Mouse (Mus musculus) embryonic facial prominence, embryonic 15.5 days (tissue): ENCODE data around the gene Pla2g12a. TPM values are rescaled to one million over a fixed set of nuclear protein-coding genes. Genes with fewer than 3 reads are reported as not detected.

ENCODE experiments used
- ATAC-seq: fragments of 200-750 bp; cut with Nextera tagmentation; 2 replicates; pipeline ENCODE4 v1.8.0; 2017; ENCODE audit warnings: low read depth, moderate TSS enrichment; ENCODE audit not compliant: insufficient number of reproducible peaks, low FRiP score, low TSS enrichment
- H3K27ac ChIP-seq: fragments of 300-500 bp; sonication (generic); replicated peaks from 2 replicates; pipeline ENCODE4 v1.5.1; 2015; ENCODE audit warnings: mild to moderate bottlenecking, inconsistent platforms
- H3K27me3 ChIP-seq: fragments of 300-500 bp; sonication (generic); 2 replicates; pipeline ENCODE4 v1.6.1; 2015; ENCODE audit warnings: inconsistent platforms
- H3K36me3 ChIP-seq: fragments of 300-500 bp; sonication (generic); 2 replicates; pipeline ENCODE4 v1.6.1; 2015; ENCODE audit warnings: mild to moderate bottlenecking, inconsistent platforms
- H3K4me1 ChIP-seq: fragments of 300-500 bp; sonication (generic); 2 replicates; pipeline ENCODE4 v1.6.1; 2015; ENCODE audit warnings: inconsistent platforms
- H3K4me2 ChIP-seq: fragments of 300-500 bp; sonication (generic); replicated peaks from 2 replicates; pipeline ENCODE4 v1.6.1; 2015; ENCODE audit warnings: mild to moderate bottlenecking, inconsistent platforms
- H3K4me3 ChIP-seq: fragments of 300-500 bp; sonication (generic); replicated peaks from 2 replicates; pipeline ENCODE4 v1.5.1; 2015; ENCODE audit warnings: mild to moderate bottlenecking, inconsistent platforms
- H3K9ac ChIP-seq: fragments of 300-500 bp; sonication (generic); 2 replicates; pipeline ENCODE4 v1.6.1; 2015; ENCODE audit warnings: inconsistent platforms
- H3K9me3 ChIP-seq: fragments of 300-500 bp; sonication (generic); replicated peaks from 2 replicates; pipeline ENCODE4 v1.6.1; 2016; ENCODE audit warnings: inconsistent platforms
- WGBS: fragments of 180-500 bp; shearing (Covaris S2); methylation state at CpG from one replicate; pipeline ENCODE4 v1.1.7; 2015; 5-methylcytosine and 5-hydroxymethylcytosine counted together
- polyA plus RNA-seq: library from polyadenylated mRNA; unstranded; fragments of >200 nt; fragmentation: Nextera tagmentation; extraction: Ambion mirVana; gene quantifications from 2 replicates; pipeline ENCODE4 v1.2.1, GENCODE M21; 2015

The Pla2g12a gene
- polyA plus RNA-seq, result 29.2 and 30.1 TPM in 2 replicates

DNA sequence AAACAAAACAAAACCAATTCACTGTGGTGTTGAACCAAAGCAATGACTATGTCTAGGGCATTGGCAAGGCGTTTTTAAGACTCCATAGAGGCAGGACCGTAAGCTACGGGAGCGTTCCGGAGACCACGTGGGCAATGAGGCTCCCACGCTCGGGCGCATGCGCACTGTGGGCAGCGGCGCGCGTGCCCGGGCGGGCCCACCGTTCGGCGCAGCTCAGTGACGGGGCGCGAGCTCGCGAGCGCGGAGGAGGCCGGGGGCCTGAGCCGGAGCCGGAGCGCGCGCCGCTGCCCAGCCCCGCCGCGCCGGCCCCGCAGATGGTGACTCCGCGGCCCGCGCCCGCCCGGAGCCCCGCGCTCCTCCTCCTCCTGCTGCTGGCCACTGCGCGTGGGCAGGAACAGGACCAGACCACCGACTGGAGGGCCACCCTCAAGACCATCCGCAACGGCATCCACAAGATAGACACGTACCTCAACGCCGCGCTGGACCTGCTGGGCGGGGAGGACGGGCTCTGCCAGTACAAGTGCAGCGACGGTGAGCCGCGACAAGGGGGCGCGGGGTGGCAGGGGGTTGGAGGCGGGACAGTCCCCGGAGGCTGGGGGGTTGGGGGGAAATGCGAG is at the start of gene Pla2g12a:
TSS of gene Pla2g12a (plus strand) at position 202 of the 617 bp plus-strand sequence.
- Histone ChIP-seq H3K4me3 (peak within 1 kb of the TSS; percentile 63), H3K9me3 (no peaks in the 10 kb centered on the region), H3K4me1 (peaks cover 12% of the 10 kb centered on the region), H3K9ac (peak within 1 kb of the TSS; percentile 37), H3K27ac (0 out of 2 replicates have a peak within 1 kb of the TSS, but pooled peaks have one; percentile 23), H3K36me3 (no peaks in the 10 kb centered on the region), H3K27me3 (no peaks in the 10 kb centered on the region), H3K4me2 (peak within 1 kb of the TSS; percentile 92)
- under 1% methylated on average over 64 of the region's 66 CpGs for WGBS
- ATAC-seq, result peak; percentile 88

- peak; percentile 5; the same call in 1 of the 2 replicates for ATAC-seq
- Histone ChIP-seq H3K9me3 (no peaks in the 10 kb centered on the region), H3K27me3 (peaks cover 3% of the 10 kb centered on the region; the same call in 1 of the 2 replicates), H3K4me1 (peaks cover 11% of the 10 kb centered on the region), H3K27ac (peak overlapping the region; percentile 91), H3K4me2 (peak overlapping the region; percentile 75), H3K36me3 (peaks cover 25% of the 10 kb centered on the region), H3K9ac (peak overlapping the region; percentile 76), H3K4me3 (peak overlapping the region; percentile 82)
- 0% methylated on average over 38 of the region's 45 CpGs for WGBS
Observed at GRCm38 (mm10) chr3:129830626-129831025, 47.8 kb upstream of the Pla2g12a start.

DNA sequence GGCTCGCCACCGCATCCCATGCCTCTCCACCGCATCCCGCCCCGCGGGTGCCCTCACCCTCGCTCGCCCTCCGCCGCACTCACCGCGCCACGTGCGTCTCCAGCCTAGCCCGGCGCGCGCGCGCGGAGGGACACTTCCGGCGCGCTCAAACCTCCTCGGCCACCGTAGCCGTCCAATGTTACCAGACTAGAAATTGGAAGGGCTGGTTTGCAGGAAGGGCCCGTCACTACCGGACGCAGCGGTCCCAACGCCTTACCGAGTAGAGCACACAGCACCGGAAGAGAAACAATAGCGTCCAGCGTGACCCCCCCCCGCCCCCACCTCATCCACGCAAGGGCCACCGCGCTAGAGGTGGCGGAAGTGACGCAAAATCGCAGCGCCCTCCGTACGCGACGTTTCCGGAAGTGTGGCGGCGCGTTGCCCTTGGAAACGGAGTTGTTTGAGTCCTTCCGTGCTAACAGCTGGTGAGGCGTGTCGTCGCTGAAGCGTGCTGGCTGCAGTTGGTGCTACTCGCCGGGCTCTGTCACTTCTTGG is 47.3 kb upstream of the Pla2g12a start, which contains the start of gene Gar1:
TSS of gene Gar1 (minus strand) at position 362 of the 534 bp plus-strand sequence.
- peak within 1 kb of the TSS; percentile 76 for H3K9ac ChIP-seq
- peaks cover 21% of the 10 kb centered on the region for H3K36me3 ChIP-seq
- H3K27ac ChIP-seq, result peak within 1 kb of the TSS; percentile 91
- H3K4me2 ChIP-seq, result peak within 1 kb of the TSS; percentile 75
- H3K4me3 ChIP-seq, result peak within 1 kb of the TSS; percentile 82
- H3K4me1 ChIP-seq, result peaks cover 11% of the 10 kb centered on the region
- under 1% methylated on average over 60 of the region's 60 CpGs for WGBS
- peak; percentile 94 for ATAC-seq
- no peaks in the 10 kb centered on the region for H3K9me3 ChIP-seq
- H3K27me3 ChIP-seq, result peaks cover 3% of the 10 kb centered on the region; the same call in 1 of the 2 replicates

DNA sequence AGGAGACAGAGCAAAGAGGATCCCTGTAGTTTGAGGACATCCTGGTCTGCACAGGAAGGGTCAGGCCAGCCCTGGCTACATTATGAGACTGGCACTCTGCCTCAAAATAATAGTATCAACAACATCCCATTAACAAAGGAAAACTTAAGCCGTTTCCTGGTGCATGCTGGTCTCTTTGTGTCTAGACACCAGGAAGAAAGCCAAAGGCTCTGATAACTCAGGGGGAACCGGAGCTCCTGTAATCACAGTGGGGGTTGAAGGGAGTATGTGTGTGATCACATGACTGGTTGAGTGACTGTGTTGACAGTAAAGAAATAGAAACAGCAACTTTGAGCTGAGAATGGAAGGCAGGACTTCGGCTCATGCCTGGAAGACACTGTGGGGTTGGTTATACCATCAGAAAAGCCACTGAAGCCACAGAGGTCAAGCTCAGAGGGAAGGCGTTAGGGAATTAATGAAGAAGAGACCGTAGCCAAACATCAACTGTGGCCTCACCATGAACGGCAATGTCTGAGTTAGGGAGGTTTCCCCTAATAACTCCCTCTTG is 42.9 kb upstream of the Pla2g12a start, which contains the start of gene Cfi:
TSS of gene Cfi (plus strand) at position 497 of the 547 bp plus-strand sequence.
- Histone ChIP-seq H3K27ac (no peak within 1 kb of the TSS), H3K9me3 (no peaks in the 10 kb centered on the region), H3K9ac (no peak within 1 kb of the TSS), H3K4me2 (peak within 1 kb of the TSS; percentile 10; the same call in 1 of the 2 replicates), H3K4me1 (no peaks in the 10 kb centered on the region; the same call in 1 of the 2 replicates), H3K4me3 (no peak within 1 kb of the TSS), H3K27me3 (peaks cover 3% of the 10 kb centered on the region; the same call in 1 of the 2 replicates), H3K36me3 (no peaks in the 10 kb centered on the region)
- WGBS, result 61% methylated on average over 6 of the region's 6 CpGs
- ATAC-seq, result no peak

DNA sequence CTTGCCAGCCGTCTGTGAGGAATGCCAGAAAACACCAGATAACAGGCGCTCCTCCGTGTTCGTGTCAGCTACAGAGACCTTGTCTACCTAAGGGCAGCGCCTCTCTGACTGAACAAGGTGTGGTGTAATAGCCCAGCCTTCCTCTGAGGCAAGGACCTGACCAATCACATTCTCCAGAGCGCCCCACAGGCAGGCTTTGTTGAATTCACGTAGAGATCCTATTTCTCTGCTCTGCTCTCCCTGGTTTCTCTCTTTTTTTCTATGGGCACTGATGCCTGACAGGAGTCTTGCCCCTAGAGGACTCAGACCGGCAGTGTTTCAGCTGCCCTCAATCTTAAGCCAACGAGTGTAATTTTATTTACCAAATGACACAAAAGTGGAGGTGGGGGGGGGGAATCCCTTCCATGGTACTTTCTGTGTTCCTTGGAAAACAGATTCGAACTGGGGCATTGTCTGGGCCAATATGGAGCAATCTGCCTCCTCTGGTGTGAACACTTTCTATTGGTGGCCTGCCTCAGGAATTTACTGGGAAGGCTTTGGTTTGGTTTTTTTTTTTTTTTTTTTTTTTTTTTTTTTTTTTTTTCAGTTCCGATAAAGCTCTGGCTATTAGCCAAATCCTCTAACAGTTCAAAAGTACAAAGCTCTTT is 42.2 kb upstream of the Pla2g12a start:
- peaks cover 3% of the 10 kb centered on the region; the same call in 1 of the 2 replicates for H3K27me3 ChIP-seq
- H3K27ac ChIP-seq, result no peak overlapping the region
- H3K9ac ChIP-seq, result no peak overlapping the region
- no peaks in the 10 kb centered on the region for H3K9me3 ChIP-seq
- ATAC-seq, result no peak
- WGBS, result 16% methylated on average over 11 of the region's 11 CpGs
- H3K4me1 ChIP-seq, result no peaks in the 10 kb centered on the region; the same call in 1 of the 2 replicates
- H3K4me2 ChIP-seq, result peak overlapping the region; percentile 10; the same call in 1 of the 2 replicates
- no peak overlapping the region for H3K4me3 ChIP-seq
- no peaks in the 10 kb centered on the region for H3K36me3 ChIP-seq

GRCm38 (mm10) chr3:129836965-129837364 is 41.4 kb upstream of the Pla2g12a start:
- H3K4me2 ChIP-seq, result no peak overlapping the region
- H3K27me3 ChIP-seq, result peaks cover 3% of the 10 kb centered on the region; the same call in 1 of the 2 replicates
- no peaks in the 10 kb centered on the region for H3K36me3 ChIP-seq
- H3K9ac ChIP-seq, result no peak overlapping the region
- ATAC-seq, result no peak
- 88% methylated on average over 6 of the region's 6 CpGs for WGBS
- H3K9me3 ChIP-seq, result no peaks in the 10 kb centered on the region
- H3K4me3 ChIP-seq, result no peak overlapping the region
- H3K4me1 ChIP-seq, result no peaks in the 10 kb centered on the region
- H3K27ac ChIP-seq, result no peak overlapping the region

DNA sequence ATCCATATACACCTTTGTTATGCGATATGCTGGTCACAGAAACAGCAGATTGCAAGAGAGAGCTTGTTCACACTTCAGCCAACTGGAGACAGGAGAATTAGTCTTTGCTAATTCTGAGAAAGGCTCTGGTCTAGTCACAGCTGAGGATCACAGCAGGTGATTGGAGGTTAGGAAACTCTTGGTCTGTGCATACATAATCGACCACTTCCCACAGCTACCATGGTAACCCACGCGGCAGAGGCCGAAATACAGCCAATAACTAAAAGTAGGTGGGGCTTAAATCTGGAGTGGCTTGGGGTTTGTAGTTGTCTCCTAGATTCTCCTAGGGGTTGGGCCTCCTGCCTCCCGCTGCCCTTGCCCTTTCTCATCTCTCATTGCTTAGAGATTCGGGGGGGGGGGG is 40.4 kb upstream of the Pla2g12a start:
- Histone ChIP-seq H3K27me3 (no peaks in the 10 kb centered on the region), H3K9me3 (no peaks in the 10 kb centered on the region), H3K9ac (no peak overlapping the region), H3K27ac (no peak overlapping the region), H3K4me2 (no peak overlapping the region), H3K4me1 (no peaks in the 10 kb centered on the region), H3K4me3 (no peak overlapping the region), H3K36me3 (no peaks in the 10 kb centered on the region)
- no peak for ATAC-seq
- WGBS, result 56% methylated on average over 7 of the region's 7 CpGs

GRCm38 (mm10) chr3:129845868-129846267 is 32.5 kb upstream of the Pla2g12a start:
- Histone ChIP-seq H3K27ac (no peak overlapping the region), H3K4me3 (no peak overlapping the region), H3K4me1 (no peaks in the 10 kb centered on the region), H3K36me3 (no peaks in the 10 kb centered on the region), H3K9me3 (no peaks in the 10 kb centered on the region), H3K27me3 (no peaks in the 10 kb centered on the region), H3K9ac (no peak overlapping the region), H3K4me2 (no peak overlapping the region)
- no peak for ATAC-seq
- WGBS, result 81% methylated on average over 2 of the region's 2 CpGs

DNA sequence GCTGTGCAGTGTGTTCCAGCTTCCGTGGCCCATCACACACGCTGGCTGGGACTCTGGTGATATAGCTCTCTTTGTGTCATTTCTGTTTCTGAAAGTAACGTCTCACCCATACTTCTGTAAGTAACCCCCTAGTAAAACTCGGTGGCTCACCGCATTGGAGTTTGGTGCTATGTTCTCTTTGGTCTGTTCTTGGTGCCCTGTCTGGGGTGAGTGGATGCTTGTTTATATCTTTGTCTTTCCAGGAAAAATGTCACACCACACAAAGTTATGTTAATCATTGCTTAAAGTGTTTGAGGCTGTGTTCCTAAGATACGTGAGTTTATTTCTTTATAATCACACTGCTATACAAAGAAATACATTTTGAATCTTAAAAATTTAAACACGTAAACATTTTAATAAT is 31.6 kb upstream of the Pla2g12a start:
- H3K36me3 ChIP-seq, result no peaks in the 10 kb centered on the region
- no peaks in the 10 kb centered on the region for H3K4me1 ChIP-seq
- WGBS, result 84% methylated on average over 7 of the region's 7 CpGs
- no peak for ATAC-seq
- H3K27me3 ChIP-seq, result no peaks in the 10 kb centered on the region
- H3K9me3 ChIP-seq, result no peaks in the 10 kb centered on the region
- H3K9ac ChIP-seq, result no peak overlapping the region
- H3K27ac ChIP-seq, result no peak overlapping the region
- no peak overlapping the region for H3K4me3 ChIP-seq
- no peak overlapping the region for H3K4me2 ChIP-seq

GRCm38 (mm10) chr3:129862592-129862991 is 15.8 kb upstream of the Pla2g12a start:
- Histone ChIP-seq H3K9me3 (no peaks in the 10 kb centered on the region), H3K4me3 (no peak overlapping the region), H3K36me3 (no peaks in the 10 kb centered on the region), H3K27me3 (no peaks in the 10 kb centered on the region), H3K4me1 (no peaks in the 10 kb centered on the region), H3K9ac (no peak overlapping the region), H3K4me2 (no peak overlapping the region), H3K27ac (no peak overlapping the region)
- ATAC-seq, result no peak
- 66% methylated on average over 2 of the region's 2 CpGs for WGBS

- Histone ChIP-seq H3K36me3 (no peaks in the 10 kb centered on the region), H3K27ac (no peak overlapping the region), H3K9me3 (no peaks in the 10 kb centered on the region), H3K9ac (no peak overlapping the region), H3K4me1 (no peaks in the 10 kb centered on the region), H3K4me2 (no peak overlapping the region), H3K27me3 (no peaks in the 10 kb centered on the region), H3K4me3 (no peak overlapping the region)
- no peak for ATAC-seq
- WGBS, result 54% methylated on average over 14 of the region's 14 CpGs
Observed at GRCm38 (mm10) chr3:129863698-129864097, 14.7 kb upstream of the Pla2g12a start.
